Mouse (Mus musculus): ENCODE measurements around the gene Zfp978.
"Not testable (repeated sequence)": the region's sequence is repeated elsewhere in the genome, so short reads cannot be mapped to it uniquely, and the experiment has no call there.

The Zfp978 gene

GRCm38 (mm10) chr4:147350541-147350940 is 10.6 kb upstream of the Zfp978 start:
- DNase-seq (ENCODE audit: extremely low spot score, low spot score): not testable (repeated sequence)

- not testable (repeated sequence) for DNase-seq (ENCODE audit: extremely low spot score, low spot score)
These were observed 9.6 kb upstream of the Zfp978 start for GRCm38 (mm10) chr4:147351376-147351980.

GRCm38 (mm10) chr4:147353626-147354025 is 7.5 kb upstream of the Zfp978 start:
- not testable (repeated sequence) for DNase-seq (ENCODE audit: extremely low spot score, low spot score)

- not testable (repeated sequence) for DNase-seq (ENCODE audit: extremely low spot score, low spot score)
These were observed 5.1 kb upstream of the Zfp978 start for GRCm38 (mm10) chr4:147356042-147356441.

GRCm38 (mm10) chr4:147357195-147357594 is 3.9 kb upstream of the Zfp978 start:
- DNase-seq (ENCODE audit: extremely low spot score, low spot score): not testable (repeated sequence)

GRCm38 (mm10) chr4:147361872-147362271 is 769 bp downstream of the Zfp978 start:
- not testable (repeated sequence) for DNase-seq (ENCODE audit: extremely low spot score, low spot score)

GRCm38 (mm10) chr4:147369564-147369963 is 8.5 kb downstream of the Zfp978 start:
- DNase-seq (ENCODE audit: extremely low spot score, low spot score): not testable (repeated sequence)

GRCm38 (mm10) chr4:147383199-147383598 is 22.1 kb downstream of the Zfp978 start:
- DNase-seq (ENCODE audit: extremely low spot score, low spot score): not testable (repeated sequence)

- DNase-seq (ENCODE audit: extremely low spot score, low spot score): not testable (repeated sequence)
These were observed 36.1 kb downstream of the Zfp978 start for GRCm38 (mm10) chr4:147397201-147397600.

GRCm38 (mm10) chr4:147397934-147398682 is 37.0 kb downstream of the Zfp978 start:
- DNase-seq (ENCODE audit: extremely low spot score, low spot score): not testable (repeated sequence)

GRCm38 (mm10) chr4:147398741-147399140 is 37.6 kb downstream of the Zfp978 start:
- not testable (repeated sequence) for DNase-seq (ENCODE audit: extremely low spot score, low spot score)

- DNase-seq (ENCODE audit: extremely low spot score, low spot score): not testable (repeated sequence)
These were observed 38.4 kb downstream of the Zfp978 start for GRCm38 (mm10) chr4:147399505-147399904.

- not testable (repeated sequence) for DNase-seq (ENCODE audit: extremely low spot score, low spot score)
These were observed 39.1 kb downstream of the Zfp978 start for GRCm38 (mm10) chr4:147400031-147400847.

GRCm38 (mm10) chr4:147400848-147401715 is 40.0 kb downstream of the Zfp978 start:
- DNase-seq (ENCODE audit: extremely low spot score, low spot score): not testable (repeated sequence)

- not testable (repeated sequence) for DNase-seq (ENCODE audit: extremely low spot score, low spot score)
These were observed 40.8 kb downstream of the Zfp978 start for GRCm38 (mm10) chr4:147401736-147402506.

GRCm38 (mm10) chr4:147402507-147402890 is 41.4 kb downstream of the Zfp978 start:
- not testable (repeated sequence) for DNase-seq (ENCODE audit: extremely low spot score, low spot score)

GRCm38 (mm10) chr4:147403509-147403908 is 42.4 kb downstream of the Zfp978 start:
- DNase-seq (ENCODE audit: extremely low spot score, low spot score): not testable (repeated sequence)

GRCm38 (mm10) chr4:147403931-147404913 is 43.1 kb downstream of the Zfp978 start:
- DNase-seq (ENCODE audit: extremely low spot score, low spot score): not testable (repeated sequence)
